Mouse (Mus musculus) cerebellum, postnatal 10 days (tissue): ENCODE results near the gene Mtus2.

Experiments used
- DNase-seq, 2 experiments: peaks; one replicate each; pipeline ENCODE4 v3.0.0; 2021; ENCODE audit warnings: mixed read lengths in 2 of 2

Mtus2 gene

GRCm38 (mm10) chr5:148354536-148354935 is 397.4 kb downstream of the Mtus2 start:
- no peak for DNase-seq

GRCm38 (mm10) chr5:148355822-148356221 is 398.7 kb downstream of the Mtus2 start:
- DNase-seq, result no peak

DNA sequence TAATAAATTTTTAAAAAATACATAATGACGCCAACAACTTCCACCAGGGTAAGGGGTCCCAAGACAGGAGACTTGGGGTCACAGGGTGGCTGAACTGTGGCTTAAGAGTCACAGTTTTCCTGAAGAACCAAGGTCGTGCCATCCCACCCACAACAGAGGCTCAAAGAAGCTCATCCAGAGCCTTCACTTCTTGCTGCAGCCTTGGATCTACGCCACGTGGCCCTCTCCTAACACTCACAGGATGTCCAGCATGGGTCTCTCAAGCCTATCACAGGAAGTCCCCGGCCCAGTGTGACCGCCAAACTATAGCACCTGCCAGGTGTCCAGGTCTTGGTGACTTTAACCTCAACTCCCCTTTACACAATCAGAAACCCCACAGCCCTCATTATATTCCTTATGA is 400.0 kb downstream of the Mtus2 start:
- DNase-seq, result no peak

DNA sequence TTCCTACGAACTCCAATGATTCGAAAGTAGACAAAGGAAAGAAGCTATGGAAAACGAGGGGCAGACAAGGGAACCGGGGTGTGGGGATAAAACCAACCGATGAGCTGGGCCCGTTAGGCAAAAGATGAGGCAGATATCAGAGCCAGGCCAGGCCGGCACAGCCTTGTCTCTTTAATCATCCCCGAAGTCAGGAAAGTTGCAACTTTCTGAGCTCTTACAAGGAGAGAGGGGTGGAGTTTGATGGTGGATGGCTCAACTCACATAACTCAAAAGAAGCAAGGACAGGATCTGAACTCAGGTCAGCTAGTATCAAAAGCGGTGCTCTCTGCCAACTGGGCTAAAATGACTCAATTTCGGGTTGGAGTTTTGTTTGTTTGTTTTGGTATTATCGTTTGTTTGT is 402.0 kb downstream of the Mtus2 start:
- no peak for DNase-seq

GRCm38 (mm10) chr5:148360922-148361758 is 404.0 kb downstream of the Mtus2 start:
- no peak for DNase-seq

DNA sequence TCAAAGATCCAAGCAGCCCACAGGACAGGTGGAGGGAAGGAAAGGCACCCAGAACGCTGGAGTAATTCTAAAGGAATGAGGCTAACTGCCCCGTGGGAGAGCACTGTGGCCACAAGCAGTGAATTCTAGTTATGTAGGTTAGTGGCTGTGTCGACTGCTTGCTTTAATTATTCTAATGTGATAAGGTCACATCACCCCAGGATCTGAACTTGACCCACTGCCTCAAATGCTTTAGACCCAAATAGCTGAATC is 404.6 kb downstream of the Mtus2 start:
- DNase-seq, result no peak

DNA sequence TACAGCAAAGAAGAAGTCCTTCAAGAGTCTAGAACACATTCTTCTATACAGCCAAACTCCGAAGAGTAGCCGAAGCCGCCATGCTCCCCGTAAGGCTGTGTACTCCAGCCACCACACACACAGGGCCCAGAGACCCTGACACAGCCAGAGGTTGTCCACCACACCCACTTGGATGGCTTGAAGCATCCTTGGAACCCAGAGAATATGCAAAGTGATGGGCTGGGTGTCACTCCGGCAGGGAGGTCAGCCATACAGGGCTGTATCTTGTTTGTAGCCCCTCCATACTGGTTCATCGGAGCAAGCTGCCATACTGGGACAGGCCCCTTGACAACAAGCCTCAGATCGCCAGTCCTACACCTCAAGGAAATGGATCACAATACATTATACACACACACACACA is 405.2 kb downstream of the Mtus2 start:
- no peak for DNase-seq

GRCm38 (mm10) chr5:148363441-148364113 is 406.5 kb downstream of the Mtus2 start:
- peak in 1 of 2 experiments; percentile 26 for DNase-seq
